Mouse (Mus musculus) intestine, embryonic 14.5 days (tissue): ENCODE results near the gene Plagl2. TPM values are rescaled to one million over a fixed set of nuclear protein-coding genes. Genes with fewer than 3 reads are reported as not detected.
A peak's percentile ranks its signal among the peaks of the same experiment; 100 is the strongest.
"Not testable (repeated sequence)": the region's sequence is repeated elsewhere in the genome, so short reads cannot be mapped to it uniquely, and the experiment has no call there.

Experiments
- ATAC-seq: fragments of 200-750 bp; cut with Nextera tagmentation; replicated peaks from 2 replicates; pipeline ENCODE4 v1.8.0; 2017; ENCODE audit warnings: low read depth, moderate number of reproducible peaks, moderate TSS enrichment, moderate library complexity; ENCODE audit not compliant: low FRiP score, low TSS enrichment
- DNase-seq: peaks from one replicate; pipeline ENCODE4 v3.0.0-alpha.2; 2018; ENCODE audit warnings: low spot score
- H3K27ac ChIP-seq: fragments of 300-500 bp; sonication (generic); 2 replicates; pipeline ENCODE4 v1.5.1; 2014; ENCODE audit warnings: low read depth, mild to moderate bottlenecking, control low read depth
- H3K27me3 ChIP-seq: fragments of 300-500 bp; sonication (generic); replicated peaks from 2 replicates; pipeline ENCODE4 v1.6.1; 2014; ENCODE audit warnings: low read length, control low read depth; ENCODE audit not compliant: control insufficient read depth, insufficient read depth
- H3K36me3 ChIP-seq: fragments of 300-500 bp; sonication (generic); 2 replicates; pipeline ENCODE4 v1.6.1; 2014; ENCODE audit warnings: low read length, control low read depth; ENCODE audit not compliant: control insufficient read depth, insufficient read depth
- H3K4me1 ChIP-seq: fragments of 300-500 bp; sonication (generic); replicated peaks from 2 replicates; pipeline ENCODE4 v1.6.1; 2014; ENCODE audit warnings: low read length, control low read depth, mixed read lengths; ENCODE audit not compliant: control insufficient read depth, insufficient read depth
- H3K4me2 ChIP-seq: fragments of 300-500 bp; sonication (generic); 2 replicates; pipeline ENCODE4 v1.6.1; 2014; ENCODE audit warnings: low read length
- H3K4me3 ChIP-seq: fragments of 300-500 bp; sonication (generic); 2 replicates; pipeline ENCODE4 v1.5.1; 2014; ENCODE audit warnings: low read depth, low read length, control low read depth, mixed read lengths
- H3K9ac ChIP-seq: fragments of 300-500 bp; sonication (generic); 2 replicates; pipeline ENCODE4 v1.6.1; 2014; ENCODE audit warnings: mild to moderate bottlenecking, low read length
- H3K9me3 ChIP-seq: fragments of 300-500 bp; sonication (generic); 2 replicates; pipeline ENCODE4 v1.6.1; 2016; ENCODE audit warnings: low read length, control low read depth; ENCODE audit not compliant: control insufficient read depth
- WGBS: fragments of 180-500 bp; shearing (Covaris S2); extraction: QIAGEN DNeasy Blood & Tissue Kit; methylation state at CpG from one replicate; pipeline ENCODE4 v1.1.7; 2014; 5-methylcytosine and 5-hydroxymethylcytosine counted together
- polyA plus RNA-seq: library from polyadenylated mRNA; unstranded; fragments of >200 nt; fragmentation: Nextera tagmentation; extraction: Ambion mirVana; gene quantifications from 2 replicates; pipeline ENCODE4 v1.2.1, GENCODE M21; 2014

Gene Plagl2
- polyA plus RNA-seq, 1 experiment from 2014 or later = 49.2 TPM

GRCm38 (mm10) chr2:153274200-153274918 lies 33.1 kb upstream of the Plagl2 start:
- H3K4me3 ChIP-seq, H3K9me3 ChIP-seq, DNase-seq, H3K4me1 ChIP-seq, H3K27me3 ChIP-seq, H3K27ac ChIP-seq, H3K36me3 ChIP-seq, H3K4me2 ChIP-seq, H3K9ac ChIP-seq: not testable (repeated sequence)
- peak; percentile 58; the same call in 1 of the 2 replicates for ATAC-seq
- WGBS = 68% methylated on average over 6 of the region's 6 CpGs

- WGBS = 60% methylated on average over 8 of the region's 8 CpGs
- peak overlapping the region; percentile 64 for H3K27ac ChIP-seq
- ATAC-seq = peak; percentile 61
These were observed 29.1 kb upstream of the Plagl2 start for GRCm38 (mm10) chr2:153270231-153270915.

GRCm38 (mm10) chr2:153267331-153267730 lies 26.1 kb upstream of the Plagl2 start:
- DNase-seq = no peak
- no peak for ATAC-seq
- no peak overlapping the region for H3K4me3 ChIP-seq
- no peaks in the 10 kb centered on the region for H3K9me3 ChIP-seq
- H3K4me2 ChIP-seq = no peak overlapping the region
- no peak overlapping the region for H3K27ac ChIP-seq
- H3K4me1 ChIP-seq = peaks cover 5% of the 10 kb centered on the region
- WGBS = 83% methylated on average over 2 of the region's 2 CpGs
- peaks cover 49% of the 10 kb centered on the region for H3K36me3 ChIP-seq
- H3K9ac ChIP-seq = no peak overlapping the region
- no peaks in the 10 kb centered on the region for H3K27me3 ChIP-seq

More at GRCm38 (mm10) chr2:153270231-153270915, 29.1 kb upstream of the Plagl2 start:
- not testable (repeated sequence) for H3K4me1 ChIP-seq, DNase-seq, H3K4me3 ChIP-seq, H3K9ac ChIP-seq, H3K4me2 ChIP-seq, H3K27me3 ChIP-seq, H3K9me3 ChIP-seq
- H3K36me3 ChIP-seq = peaks cover 22% of the 10 kb centered on the region

- H3K9ac ChIP-seq = no peak overlapping the region
- H3K36me3 ChIP-seq = peaks cover 71% of the 10 kb centered on the region
- no peaks in the 10 kb centered on the region for H3K9me3 ChIP-seq
- 0 out of 2 replicates have a peak, but pooled peaks cover 3% of the 10 kb centered on the region for H3K4me1 ChIP-seq
- DNase-seq (no peak), ATAC-seq (no peak)
- 96% methylated on average over 7 of the region's 7 CpGs for WGBS
- H3K4me3 ChIP-seq = no peak overlapping the region
- no peaks in the 10 kb centered on the region for H3K27me3 ChIP-seq
- H3K4me2 ChIP-seq = no peak overlapping the region
- no peak overlapping the region for H3K27ac ChIP-seq
These were observed 21.8 kb upstream of the Plagl2 start for GRCm38 (mm10) chr2:153263053-153263452.

- H3K4me3 ChIP-seq = no peak overlapping the region
- 39% methylated on average over 3 of the region's 3 CpGs for WGBS
- H3K36me3 ChIP-seq = peaks cover 53% of the 10 kb centered on the region
- no peaks in the 10 kb centered on the region for H3K9me3 ChIP-seq
- no peak for ATAC-seq
- no peak for DNase-seq
- no peak overlapping the region for H3K9ac ChIP-seq
- H3K27me3 ChIP-seq = no peaks in the 10 kb centered on the region
- peak overlapping the region; percentile 39 for H3K27ac ChIP-seq
- H3K4me2 ChIP-seq = no peak overlapping the region
- 0 out of 2 replicates have a peak, but pooled peaks cover 3% of the 10 kb centered on the region for H3K4me1 ChIP-seq
These were observed 18.8 kb upstream of the Plagl2 start for GRCm38 (mm10) chr2:153259864-153260674.

GRCm38 (mm10) chr2:153259030-153259863 lies 18.0 kb upstream of the Plagl2 start:
- WGBS = 69% methylated on average over 12 of the region's 12 CpGs
- no peaks in the 10 kb centered on the region for H3K9me3 ChIP-seq
- no peaks in the 10 kb centered on the region for H3K27me3 ChIP-seq
- ATAC-seq (peak; percentile 85), DNase-seq (no peak)
- H3K4me2 ChIP-seq = no peak overlapping the region
- H3K27ac ChIP-seq = peak overlapping the region; percentile 57
- peaks cover 53% of the 10 kb centered on the region for H3K36me3 ChIP-seq
- H3K4me3 ChIP-seq = no peak overlapping the region
- H3K9ac ChIP-seq = no peak overlapping the region
- H3K4me1 ChIP-seq = 0 out of 2 replicates have a peak, but pooled peaks cover 3% of the 10 kb centered on the region

- H3K27ac ChIP-seq = no peak overlapping the region
These were observed 15.4 kb upstream of the Plagl2 start for GRCm38 (mm10) chr2:153256604-153257003.

GRCm38 (mm10) chr2:153249751-153250150 lies 8.5 kb upstream of the Plagl2 start:
- H3K27me3 ChIP-seq = no peaks in the 10 kb centered on the region
- H3K4me3 ChIP-seq = no peak overlapping the region
- H3K4me1 ChIP-seq = no peaks in the 10 kb centered on the region
- no peaks in the 10 kb centered on the region for H3K9me3 ChIP-seq
- H3K27ac ChIP-seq = peak overlapping the region; percentile 52
- WGBS = 72% methylated on average over 5 of the region's 5 CpGs
- no peak overlapping the region for H3K4me2 ChIP-seq
- H3K9ac ChIP-seq = no peak overlapping the region
- peak; percentile 91 for ATAC-seq
- DNase-seq = no peak
- peaks cover 65% of the 10 kb centered on the region for H3K36me3 ChIP-seq

More at GRCm38 (mm10) chr2:153256604-153257003, 15.4 kb upstream of the Plagl2 start:
- DNase-seq = no peak
- H3K4me3 ChIP-seq = no peak overlapping the region
- H3K9me3 ChIP-seq = no peaks in the 10 kb centered on the region
- H3K36me3 ChIP-seq = peaks cover 43% of the 10 kb centered on the region
- H3K4me2 ChIP-seq = no peak overlapping the region
- WGBS = 84% methylated on average over 2 of the region's 2 CpGs
- 0 out of 2 replicates have a peak, but pooled peaks cover 3% of the 10 kb centered on the region for H3K4me1 ChIP-seq
- H3K9ac ChIP-seq = no peak overlapping the region
- no peaks in the 10 kb centered on the region for H3K27me3 ChIP-seq
- no peak for ATAC-seq
